20 mouse cellular contexts compared by ENCODE assay signal in genomic region chr14:122012193-122012592, GRCm38 (mm10). TPM values are rescaled to one million over a fixed set of nuclear protein-coding genes. Genes with fewer than 3 reads are reported as not detected.
DNase-seq lines count a peak whose midpoint lies in the region; ATAC-seq lines count a peak whose summit lies in the region.
"Had no signal": no experiment of that assay in that cellular context is flagged by ENCODE, and none has a peak within 500 bp of the region (broad histone marks: within the 10 kb centered on the region; RNA-seq: fewer than 3 reads in every experiment).

No protein-coding gene starts in this region.

- peak overlapping the region; percentile 61 for H3K27ac ChIP-seq in kidney, embryonic 14.5 days (ENCODE audit: low read depth, low read length)
- H3K27ac ChIP-seq in liver, embryonic 12.5 days = 0 out of 2 replicates have a peak overlapping the region, but pooled peaks have one; percentile 11
- H3K27ac ChIP-seq: heart, embryonic 13.5 days; hindbrain, embryonic 12.5 days; midbrain, embryonic 12.5 days had no signal

- H3K9ac ChIP-seq in kidney, embryonic 14.5 days (ENCODE audit: low read depth, low read length) = no peak overlapping the region
- H3K9ac ChIP-seq in liver, embryonic 12.5 days = no peak overlapping the region
- H3K9ac ChIP-seq: heart, embryonic 13.5 days; hindbrain, embryonic 12.5 days; midbrain, embryonic 12.5 days had no signal

- DNase-seq in kidney, postnatal 10 days = no peak
- DNase-seq in thymus, postnatal 0 days (ENCODE audit: low spot score) = peak; percentile 35
- DNase-seq in thymus, postnatal 10 days (ENCODE audit: low spot score in 2 of 2) = no peak
- DNase-seq in adrenal gland, adult 2 months = no peak
- no peak for DNase-seq in cerebellum, adult 18-20 months
- DNase-seq: cerebellum, adult 11-12 months; kidney, adult 18-20 months; right cerebral cortex, postnatal 14 days had no signal

- peaks cover 11% of the 10 kb centered on the region for H3K4me1 ChIP-seq in kidney, embryonic 14.5 days (ENCODE audit: control insufficient read depth, insufficient read depth, low read length)
- H3K4me1 ChIP-seq in liver, embryonic 12.5 days = peaks cover 35% of the 10 kb centered on the region
- H3K4me1 ChIP-seq: midbrain, embryonic 12.5 days had no signal

- peaks cover 10% of the 10 kb centered on the region; the same call in 1 of the 2 replicates for H3K36me3 ChIP-seq in kidney, embryonic 14.5 days (ENCODE audit: control insufficient read depth, insufficient read depth, low read length)
- H3K36me3 ChIP-seq in liver, embryonic 12.5 days = peaks cover 8% of the 10 kb centered on the region; the same call in 1 of the 2 replicates

- no peaks in the 10 kb centered on the region for H3K27me3 ChIP-seq in kidney, embryonic 14.5 days (ENCODE audit: control insufficient read depth, insufficient read depth, low read length)
- no peaks in the 10 kb centered on the region for H3K27me3 ChIP-seq in liver, embryonic 12.5 days (replicated peaks)
- H3K27me3 ChIP-seq: heart, embryonic 13.5 days; hindbrain, embryonic 12.5 days; midbrain, embryonic 12.5 days had no signal

- WGBS in kidney, embryonic 14.5 days = 49% methylated on average over 5 of the region's 5 CpGs
- WGBS in liver, embryonic 12.5 days (ENCODE audit: insufficient replicate concordance) = 22% methylated on average over 5 of the region's 5 CpGs

- H3K4me2 ChIP-seq in kidney, embryonic 14.5 days (replicated peaks; ENCODE audit: low read depth, low read length) = no peak overlapping the region
- H3K4me2 ChIP-seq in liver, embryonic 12.5 days = no peak overlapping the region
- H3K4me2 ChIP-seq: heart, embryonic 13.5 days; hindbrain, embryonic 12.5 days; midbrain, embryonic 12.5 days had no signal

- peak; percentile 48; the same call in 1 of the 2 replicates for ATAC-seq in kidney, embryonic 14.5 days (ENCODE audit: low FRiP score, low TSS enrichment)
- peak; percentile 36; the same call in 1 of the 2 replicates for ATAC-seq in liver, embryonic 12.5 days

- H3K4me3 ChIP-seq in kidney, embryonic 14.5 days (ENCODE audit: low read length) = no peak overlapping the region
- no peak overlapping the region for H3K4me3 ChIP-seq in liver, embryonic 12.5 days
- H3K4me3 ChIP-seq: heart, embryonic 13.5 days; hindbrain, embryonic 12.5 days; midbrain, embryonic 12.5 days had no signal

- H3K9me3 ChIP-seq in kidney, embryonic 14.5 days (ENCODE audit: control insufficient read depth, low read length) = no peaks in the 10 kb centered on the region
- H3K9me3 ChIP-seq in liver, embryonic 12.5 days (replicated peaks) = no peaks in the 10 kb centered on the region
- H3K9me3 ChIP-seq: heart, embryonic 13.5 days; hindbrain, embryonic 12.5 days; midbrain, embryonic 12.5 days had no signal

RNA-seq across cellular contexts. Expression of gene Timm8a2, which starts 22.3 kb away (rescaled TPM):
- not detected in 2 replicates for polyA plus RNA-seq in kidney, embryonic 14.5 days (2014; fragmentation: Nextera tagmentation; extraction: Ambion mirVana)
- polyA plus RNA-seq in thymus, postnatal 0 days (2015; fragmentation: Nextera tagmentation; extraction: Ambion mirVana) = 0.21 TPM in 1 of 2 replicates, not detected in the other
- not detected in 2 replicates for polyA plus RNA-seq in liver, embryonic 12.5 days (2016; fragmentation: Nextera tagmentation; extraction: Ambion mirVana)
- not detected for total RNA-seq in adrenal gland, adult 2 months (2021)
- not detected in 2 replicates for polyA plus RNA-seq in adrenal gland, adult 2 months (2012; rRNA removed)
- total RNA-seq: adrenal gland, postnatal 4 days; gastrocnemius, postnatal 4 days; layer of hippocampus, postnatal 10 days had no signal
- polyA plus RNA-seq: activated CD4-positive, CD25-positive, alpha-beta regulatory T cell, adult 4 months; frontal cortex, adult 2 months; heart, embryonic 13.5 days; hindbrain, embryonic 12.5 days; limb, embryonic 11.5 days; lung, embryonic 16.5 days; midbrain, embryonic 12.5 days had no signal

RNA-seq across cellular contexts. Expression of gene Gpr183, which starts 47.2 kb away (rescaled TPM):
- polyA plus RNA-seq in kidney, embryonic 14.5 days (2014; fragmentation: Nextera tagmentation; extraction: Ambion mirVana) = 3.9 and 4.0 TPM in 2 replicates
- 12.5 and 13.4 TPM in 2 replicates for polyA plus RNA-seq in thymus, postnatal 0 days (2015; fragmentation: Nextera tagmentation; extraction: Ambion mirVana)
- 1.8 and 2.1 TPM in 2 replicates for polyA plus RNA-seq in liver, embryonic 12.5 days (2016; fragmentation: Nextera tagmentation; extraction: Ambion mirVana)
- 1 to 10 TPM in 1 of 2 experiments, under 1 TPM in 1; 0.35 to 1.5 TPM for total RNA-seq in adrenal gland, adult 2 months (2021)
- 0.62 and 0.67 TPM in 2 replicates for polyA plus RNA-seq in adrenal gland, adult 2 months (2012; rRNA removed)
